Mouse (Mus musculus) layer of hippocampus, adult 18-20 months (tissue): ENCODE measurements around the gene Cavin1. TPM values are rescaled to one million over a fixed set of nuclear protein-coding genes. Genes with fewer than 3 reads are reported as not detected.

Source experiments
- DNase-seq, 2 experiments: peaks; one replicate each; pipeline ENCODE4 v3.0.0; 2022; ENCODE audit warnings: low spot score in 2 of 2
- total RNA-seq, 2 experiments: library from RNA; stranded (reverse); gene quantifications; 2 replicates each; pipeline ENCODE4 v1.2.3; 2021

Cavin1 gene
- total RNA-seq, 2 experiments from 2014 or later: 15.8 to 16.0 TPM

- DNase-seq: no peak
Observed at GRCm38 (mm10) chr11:100958613-100959463, 11.8 kb downstream of the Cavin1 start.

GRCm38 (mm10) chr11:100957915-100958469 is 12.7 kb downstream of the Cavin1 start:
- DNase-seq: no peak

- DNase-seq: peak; percentile 83 to 92
Observed at GRCm38 (mm10) chr11:100957244-100957643, 13.4 kb downstream of the Cavin1 start.

- no peak for DNase-seq
Observed at GRCm38 (mm10) chr11:100949540-100949939, 21.1 kb downstream of the Cavin1 start.

- no peak for DNase-seq
Observed at GRCm38 (mm10) chr11:100948317-100948716, 22.4 kb downstream of the Cavin1 start.

- DNase-seq: no peak
Observed at GRCm38 (mm10) chr11:100947548-100947947, 23.1 kb downstream of the Cavin1 start.

- no peak for DNase-seq
Observed at GRCm38 (mm10) chr11:100946862-100947261, 23.8 kb downstream of the Cavin1 start.

- DNase-seq: no peak
Observed at GRCm38 (mm10) chr11:100942388-100942787, 28.3 kb downstream of the Cavin1 start.

- DNase-seq: peak; percentile 98 to 100
Observed at GRCm38 (mm10) chr11:100939512-100940151, 31.1 kb downstream of the Cavin1 start, which contains the start of gene Stat3. TSS of gene Stat3 (minus strand) at chr11:100939540.

GRCm38 (mm10) chr11:100938711-100939511 is 31.8 kb downstream of the Cavin1 start:
- DNase-seq: no peak

GRCm38 (mm10) chr11:100938112-100938511 is 32.6 kb downstream of the Cavin1 start:
- DNase-seq: peak in 1 of 2 experiments; percentile 71

- no peak for DNase-seq
Observed at GRCm38 (mm10) chr11:100937295-100937694, 33.4 kb downstream of the Cavin1 start.

GRCm38 (mm10) chr11:100935373-100936355 is 35.0 kb downstream of the Cavin1 start:
- no peak for DNase-seq

- peak in 1 of 2 experiments; percentile 25 for DNase-seq
Observed at GRCm38 (mm10) chr11:100931254-100931921, 39.3 kb downstream of the Cavin1 start.

GRCm38 (mm10) chr11:100930611-100931010 is 40.1 kb downstream of the Cavin1 start:
- no peak for DNase-seq

- DNase-seq: no peak
Observed at GRCm38 (mm10) chr11:100927386-100927785, 43.3 kb downstream of the Cavin1 start.

GRCm38 (mm10) chr11:100924386-100924919 is 46.2 kb downstream of the Cavin1 start:
- no peak for DNase-seq

GRCm38 (mm10) chr11:100920887-100921624 is 49.6 kb downstream of the Cavin1 start:
- no peak for DNase-seq
